Mouse (Mus musculus): ENCODE results near the gene Ggcx. TPM values are rescaled to one million over a fixed set of nuclear protein-coding genes. Genes with fewer than 3 reads are reported as not detected.

Gene Ggcx
- total RNA-seq, 2 experiments from 2014 or later: 12.6 to 13.4 TPM

Other genes starting within 250 kb of the Ggcx start
- 1 to 10 TPM; 5.2 to 5.7 TPM for gene Atoh8, start 178.7 kb upstream of the Ggcx start, total RNA-seq (2021)
- gene Sftpb, start 109.7 kb upstream of the Ggcx start, total RNA-seq (2021): not detected
- gene Usp39, start 69.1 kb upstream of the Ggcx start, total RNA-seq (2021): 10 to 100 TPM; 18.1 to 18.2 TPM
- gene 0610030E20Rik, start 67.0 kb upstream of the Ggcx start, total RNA-seq (2021): 1 to 10 TPM; 9.0 to 9.5 TPM
- 10 to 100 TPM; 16.9 to 18.8 TPM for gene Tmem150a, start 58.9 kb upstream of the Ggcx start, total RNA-seq (2021)
- gene Rnf181, start 47.4 kb upstream of the Ggcx start, total RNA-seq (2021): 10 to 100 TPM; 23.7 to 24.2 TPM
- gene Vamp5, start 33.8 kb upstream of the Ggcx start, total RNA-seq (2021): 100 to 1,000 TPM in 1 of 2 experiments, 10 to 100 TPM in 1; 83.0 to 107 TPM
- gene Vamp8, start 23.6 kb upstream of the Ggcx start, total RNA-seq (2021): 10 to 100 TPM; 48.5 to 50.0 TPM
- gene Mat2a, start 25.2 kb downstream of the Ggcx start, total RNA-seq (2021): 100 to 1,000 TPM; 128 to 141 TPM
- 1 to 10 TPM in 1 of 2 experiments, under 1 TPM in 1; 0.66 to 1.7 TPM for gene Sh2d6, start 107.4 kb downstream of the Ggcx start, total RNA-seq (2021)
- 10 to 100 TPM in 1 of 2 experiments, 1 to 10 TPM in 1; 7.2 to 11.8 TPM for gene Capg, start 130.1 kb downstream of the Ggcx start, total RNA-seq (2021)
- gene Elmod3, start 184.1 kb downstream of the Ggcx start, total RNA-seq (2021): 1 to 10 TPM; 6.1 to 9.5 TPM
- 10 to 100 TPM; 70.2 to 71.6 TPM for gene Retsat, start 184.2 kb downstream of the Ggcx start, total RNA-seq (2021)
- 10 to 100 TPM; 21.8 to 22.1 TPM for gene Tgoln1, start 202.7 kb downstream of the Ggcx start, total RNA-seq (2021)